Mouse (Mus musculus) megakaryocyte, adult 5-6 weeks (primary cell): ENCODE measurements around the gene Il16. TPM values are rescaled to one million over a fixed set of nuclear protein-coding genes. Genes with fewer than 3 reads are reported as not detected.
"Not testable (repeated sequence)": the region's sequence is repeated elsewhere in the genome, so short reads cannot be mapped to it uniquely, and the experiment has no call there.

Experiments used
- ATAC-seq: 2 replicates; pipeline ENCODE4 v1.8.0; 2016; ENCODE audit warnings: mild to moderate bottlenecking, inconsistent platforms; ENCODE audit not compliant: poor library complexity, severe bottlenecking
- total RNA-seq, 2 experiments: library from RNA; stranded (forward) in 1 of 2; stranded (reverse) in 1 of 2; fragments of 153-499, 151-499 nt in 1 of 2; fragments of 221-1000, 200-1000 nt in 1 of 2; gene quantifications; 2 replicates each; pipeline versions ENCODE4 v1.2.3 to v1.2.4; 2015 to 2017

Il16 gene
- total RNA-seq, 2 experiments from 2014 or later = 38.8 to 128 TPM

- ATAC-seq = no peak
These were observed 9.0 kb downstream of the Il16 start for GRCm38 (mm10) chr7:83736341-83737115.

GRCm38 (mm10) chr7:83735108-83735781 lies 10.3 kb downstream of the Il16 start:
- no peak for ATAC-seq

GRCm38 (mm10) chr7:83734671-83735082 lies 10.8 kb downstream of the Il16 start:
- ATAC-seq = no peak

GRCm38 (mm10) chr7:83734246-83734645 lies 11.3 kb downstream of the Il16 start:
- no peak for ATAC-seq

GRCm38 (mm10) chr7:83732781-83733180 lies 12.7 kb downstream of the Il16 start:
- ATAC-seq = no peak

GRCm38 (mm10) chr7:83731961-83732666 lies 13.4 kb downstream of the Il16 start:
- no peak for ATAC-seq

- ATAC-seq = no peak
These were observed 14.2 kb downstream of the Il16 start for GRCm38 (mm10) chr7:83731297-83731696.

GRCm38 (mm10) chr7:83726936-83727632 lies 18.4 kb downstream of the Il16 start:
- ATAC-seq = no peak

- ATAC-seq = no peak
These were observed 19.7 kb downstream of the Il16 start for GRCm38 (mm10) chr7:83725801-83726200.

- ATAC-seq = no peak
These were observed 21.0 kb downstream of the Il16 start for GRCm38 (mm10) chr7:83724541-83724940.

- ATAC-seq = no peak
These were observed 21.6 kb downstream of the Il16 start for GRCm38 (mm10) chr7:83723954-83724353.

GRCm38 (mm10) chr7:83723221-83723620 lies 22.3 kb downstream of the Il16 start:
- no peak for ATAC-seq

- peak; percentile 74 for ATAC-seq
These were observed 23.0 kb downstream of the Il16 start for GRCm38 (mm10) chr7:83722485-83722884.

GRCm38 (mm10) chr7:83720231-83720630 lies 25.3 kb downstream of the Il16 start:
- peak; percentile 60 for ATAC-seq

GRCm38 (mm10) chr7:83717021-83717725 lies 28.4 kb downstream of the Il16 start:
- ATAC-seq = no peak

GRCm38 (mm10) chr7:83713639-83714038 lies 31.9 kb downstream of the Il16 start:
- no peak for ATAC-seq

- not testable (repeated sequence) for ATAC-seq
These were observed 33.8 kb downstream of the Il16 start for GRCm38 (mm10) chr7:83711676-83712259.

- no peak for ATAC-seq
These were observed 42.3 kb downstream of the Il16 start for GRCm38 (mm10) chr7:83703046-83703775.

- ATAC-seq = peak; percentile 95
These were observed 46.3 kb downstream of the Il16 start for GRCm38 (mm10) chr7:83699066-83699745.
